Mouse (Mus musculus) layer of hippocampus, adult 8-10 months (tissue): ENCODE results near the gene Myl4. TPM values are rescaled to one million over a fixed set of nuclear protein-coding genes. Genes with fewer than 3 reads are reported as not detected.
A peak's percentile ranks its signal among the peaks of the same experiment; 100 is the strongest.

Experiments
- DNase-seq, 2 experiments: peaks; one replicate each; pipeline ENCODE4 v3.0.0; 2022; ENCODE audit warnings: low spot score in 2 of 2
- total RNA-seq, 4 experiments: library from RNA; stranded (reverse); gene quantifications; 2 replicates each; pipeline ENCODE4 v1.2.4; 2022

The Myl4 gene
- total RNA-seq, 4 experiments from 2014 or later: 1.9 to 3.4 (median 2.7) TPM

- no peak for DNase-seq
Measured at GRCm38 (mm10) chr11:104604192-104604591, 53.7 kb downstream of the Myl4 start.

- DNase-seq: peak in 1 of 2 experiments; percentile 17
Measured at GRCm38 (mm10) chr11:104607491-104608245, 57.2 kb downstream of the Myl4 start, which contains the start of gene Itgb3. Itgb3 (plus strand) TSS chr11:104608000.

GRCm38 (mm10) chr11:104608249-104608920 is 57.9 kb downstream of the Myl4 start:
- no peak for DNase-seq

- no peak for DNase-seq
Measured at GRCm38 (mm10) chr11:104609033-104609684, 58.7 kb downstream of the Myl4 start.

- no peak for DNase-seq
Measured at GRCm38 (mm10) chr11:104609733-104610132, 59.3 kb downstream of the Myl4 start.

GRCm38 (mm10) chr11:104611579-104612151 is 61.2 kb downstream of the Myl4 start:
- DNase-seq: no peak

- no peak for DNase-seq
Measured at GRCm38 (mm10) chr11:104613551-104613950, 63.1 kb downstream of the Myl4 start.

- DNase-seq: no peak
Measured at GRCm38 (mm10) chr11:104614130-104614529, 63.7 kb downstream of the Myl4 start.

GRCm38 (mm10) chr11:104616182-104616581 is 65.7 kb downstream of the Myl4 start:
- DNase-seq: no peak

- no peak for DNase-seq
Measured at GRCm38 (mm10) chr11:104618638-104619076, 68.2 kb downstream of the Myl4 start.

- DNase-seq: no peak
Measured at GRCm38 (mm10) chr11:104619084-104620022, 68.9 kb downstream of the Myl4 start.

GRCm38 (mm10) chr11:104622040-104622962 is 71.8 kb downstream of the Myl4 start:
- no peak for DNase-seq

- no peak for DNase-seq
Measured at GRCm38 (mm10) chr11:104624791-104625391, 74.4 kb downstream of the Myl4 start.

- DNase-seq: no peak
Measured at GRCm38 (mm10) chr11:104625453-104626402, 75.3 kb downstream of the Myl4 start.

- DNase-seq: no peak
Measured at GRCm38 (mm10) chr11:104626635-104627034, 76.2 kb downstream of the Myl4 start.

- DNase-seq: no peak
Measured at GRCm38 (mm10) chr11:104627616-104628301, 77.3 kb downstream of the Myl4 start.

- DNase-seq: no peak
Measured at GRCm38 (mm10) chr11:104628566-104628965, 78.1 kb downstream of the Myl4 start.
